Mouse (Mus musculus) cerebellum, postnatal 36 days (tissue): ENCODE results near the gene Gars.

Experiments
- DNase-seq, 2 experiments: peaks; one replicate each; pipeline ENCODE4 v3.0.0; 2021 to 2022; ENCODE audit warnings: mixed read lengths in 2 of 2

The Gars gene

DNA sequence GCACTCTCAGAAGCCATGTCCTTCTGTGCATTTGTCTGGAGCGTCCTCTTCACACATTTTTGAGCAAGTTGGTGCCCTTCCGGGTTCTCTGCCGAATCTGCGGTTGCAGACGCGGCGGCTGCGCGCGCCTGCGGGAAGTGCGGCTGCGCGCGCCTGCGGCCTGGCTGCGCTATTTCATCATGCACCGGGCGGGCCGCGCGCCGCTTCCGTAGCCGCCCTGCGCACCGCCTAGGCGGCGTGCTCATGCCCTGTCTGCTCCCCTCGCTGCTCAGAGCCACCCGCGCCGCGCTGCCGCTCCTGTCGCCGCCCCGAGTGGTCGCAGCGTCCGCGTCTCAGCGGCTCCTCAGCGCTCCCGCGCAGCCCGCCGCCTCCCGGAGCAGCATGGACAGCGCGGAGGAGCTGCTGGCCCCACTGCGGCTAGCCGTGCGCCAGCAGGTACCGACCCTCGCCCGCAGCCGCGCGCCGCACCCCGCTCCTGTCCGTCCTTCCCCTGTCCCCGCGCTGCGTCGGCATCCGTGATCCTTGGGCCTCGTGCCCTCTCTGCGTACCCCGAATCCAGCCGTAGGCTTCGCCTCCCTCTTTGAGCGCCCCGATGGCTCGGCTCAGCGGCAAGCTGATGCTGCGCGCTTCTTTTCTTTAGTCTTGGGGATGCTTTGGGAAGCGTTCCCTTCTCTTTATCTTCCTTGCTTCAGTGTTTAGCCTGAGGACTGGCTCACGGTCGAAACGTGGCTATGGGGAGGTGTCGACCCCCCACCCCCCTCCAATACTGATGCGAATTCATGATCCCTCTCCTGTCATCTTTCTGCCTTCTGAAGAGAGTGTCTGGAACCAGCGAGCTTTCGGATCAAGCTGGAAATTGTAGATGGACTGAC lies at the start of gene Gars:
TSS of gene Gars (plus strand) at position 209 of the 872 bp plus-strand sequence.
- DNase-seq, result peak; percentile 86 to 89

DNA sequence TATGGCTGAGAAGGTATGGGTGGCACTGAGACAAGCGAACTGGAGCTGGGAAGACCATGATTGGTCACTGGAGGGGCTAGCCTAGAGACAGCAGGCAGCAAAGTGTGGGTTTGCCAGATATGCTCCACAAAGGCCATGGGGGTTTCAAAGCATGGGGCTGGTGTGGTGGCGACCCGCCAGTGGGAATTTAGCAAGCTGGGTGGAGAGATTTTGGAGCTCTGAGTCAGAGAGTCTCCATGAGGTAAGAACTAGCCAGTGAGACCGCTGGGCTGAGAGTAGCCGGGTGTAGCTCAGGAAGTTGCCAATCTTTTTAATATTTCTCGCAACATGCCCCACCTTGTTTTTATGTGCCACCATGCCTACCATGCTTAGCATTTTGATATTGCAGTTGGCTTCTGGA lies 49.7 kb upstream of the Gars start:
- DNase-seq, result no peak

DNA sequence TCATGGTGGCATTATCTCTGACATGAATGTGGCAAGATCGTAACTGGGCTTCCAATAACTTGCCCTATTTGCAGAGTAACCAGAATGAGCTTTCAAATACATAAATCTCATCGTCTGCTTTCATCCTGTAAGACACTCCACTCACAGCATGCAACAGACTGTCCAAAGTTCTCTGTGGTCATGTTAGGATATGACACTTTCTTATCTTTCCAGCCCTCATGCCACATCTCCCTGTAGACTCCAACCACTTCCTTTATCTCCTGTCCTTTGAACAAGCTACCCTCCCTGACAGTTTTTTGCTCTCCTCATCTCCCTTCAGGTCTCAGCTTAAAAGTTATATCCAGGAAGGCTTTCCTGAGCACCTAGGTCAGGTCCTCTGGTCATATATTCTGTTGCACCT lies 46.6 kb upstream of the Gars start:
- no peak for DNase-seq

DNA sequence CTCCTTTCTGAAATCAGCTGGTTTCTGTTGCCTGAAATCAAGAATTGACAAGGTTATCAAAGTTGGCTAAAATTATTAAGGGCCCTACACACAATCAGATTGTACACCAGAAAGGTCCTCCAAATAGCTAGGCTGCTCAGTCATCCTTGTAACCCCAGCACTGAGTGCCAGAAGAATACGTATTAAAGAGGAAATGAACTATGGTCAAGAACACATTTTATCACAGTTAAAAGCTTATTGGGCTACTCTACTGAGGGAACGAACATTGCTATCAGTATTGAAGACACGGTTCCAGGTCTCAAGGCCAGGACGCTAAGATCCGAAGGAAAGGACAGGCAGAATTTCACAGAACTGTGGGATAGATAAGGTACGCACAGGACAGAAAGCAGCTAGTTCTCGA lies 45.7 kb upstream of the Gars start:
- DNase-seq, result no peak

DNA sequence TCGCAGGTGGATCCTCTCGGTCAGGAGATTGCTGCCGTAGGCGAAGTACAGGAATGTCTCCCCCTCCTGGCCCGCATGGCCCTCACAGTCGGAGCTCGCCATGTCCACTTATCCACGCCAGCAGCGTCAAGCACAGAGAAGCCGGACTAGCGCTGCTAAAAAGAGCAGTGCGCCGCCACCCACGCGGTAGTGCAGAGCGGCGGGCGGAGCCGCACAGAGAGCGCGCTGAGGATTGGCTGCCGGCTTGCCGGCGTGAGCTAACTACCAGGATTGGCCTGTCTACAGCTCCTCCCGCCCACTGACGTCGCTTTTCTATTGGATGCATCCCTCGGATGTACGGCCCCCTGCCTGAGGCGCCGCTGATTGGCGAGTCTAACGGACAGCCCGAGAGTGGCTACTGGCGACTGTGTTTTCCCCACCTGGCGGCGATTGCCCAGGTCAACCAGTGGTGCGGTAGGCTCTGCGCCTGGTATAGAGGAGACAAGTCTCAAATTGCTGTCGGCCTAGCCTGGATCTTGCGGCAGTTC lies 45.0 kb upstream of the Gars start, which contains the start of gene Ggct:
TSS of gene Ggct (minus strand) at position 217 of the 527 bp plus-strand sequence.
- peak; percentile 96 to 97 for DNase-seq

DNA sequence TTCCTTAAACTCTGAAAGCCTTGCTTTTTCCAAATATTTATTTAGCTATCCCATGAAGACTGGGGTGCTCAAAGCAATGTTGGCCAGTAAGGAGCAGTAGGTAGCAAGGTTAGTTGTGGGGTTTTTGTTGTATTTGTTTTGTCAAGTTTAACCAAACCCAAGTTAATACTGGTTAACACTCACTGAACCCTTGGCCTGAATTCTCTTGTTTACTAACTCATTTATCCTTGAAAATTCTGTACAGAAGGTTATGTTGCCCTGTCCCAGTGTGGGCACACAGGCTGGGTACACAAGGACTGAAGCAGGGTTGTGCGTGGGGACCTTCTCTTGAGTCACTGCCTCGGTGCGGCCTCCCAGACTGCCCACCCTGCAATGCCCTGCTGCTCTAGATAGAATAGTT lies 41.4 kb upstream of the Gars start:
- DNase-seq, result no peak

DNA sequence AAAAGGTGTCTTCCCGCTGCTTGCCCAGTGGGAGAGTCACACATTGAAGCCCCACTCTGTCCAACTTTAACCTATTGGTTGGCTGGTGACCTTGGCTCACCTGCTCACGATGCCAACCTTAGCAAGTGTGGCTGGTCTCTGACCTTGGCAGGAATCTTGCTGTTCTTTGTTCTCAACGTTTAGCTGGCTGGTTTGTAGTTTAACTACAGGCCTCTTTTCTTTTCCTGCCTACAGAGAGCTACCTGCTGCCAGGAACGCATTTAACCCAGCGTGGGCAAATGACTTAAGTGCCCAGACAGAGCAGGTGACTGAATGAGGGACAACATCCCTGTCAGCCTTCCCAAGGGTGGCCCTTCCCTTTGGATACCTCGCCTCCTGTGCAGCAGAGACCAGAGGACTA lies 40.1 kb upstream of the Gars start:
- no peak for DNase-seq

DNA sequence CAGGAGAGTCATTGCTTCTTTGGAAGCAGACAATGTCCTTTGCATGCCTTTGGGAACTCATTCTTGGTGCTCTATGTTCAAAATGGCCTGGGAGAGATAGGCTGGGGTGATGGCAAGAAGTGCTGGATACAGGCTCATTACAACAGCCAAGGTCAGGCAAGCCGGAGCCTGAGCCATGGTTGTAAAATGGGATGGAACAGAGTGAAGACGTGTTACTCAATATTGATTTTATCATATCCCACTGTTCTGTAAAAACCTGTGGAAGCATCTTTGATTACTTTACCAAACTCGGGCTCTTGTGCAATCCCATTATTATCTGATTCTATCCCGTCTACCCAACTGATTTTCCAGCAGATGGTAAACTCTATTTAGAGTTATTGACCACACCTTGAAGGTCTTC lies 36.5 kb upstream of the Gars start:
- no peak for DNase-seq

DNA sequence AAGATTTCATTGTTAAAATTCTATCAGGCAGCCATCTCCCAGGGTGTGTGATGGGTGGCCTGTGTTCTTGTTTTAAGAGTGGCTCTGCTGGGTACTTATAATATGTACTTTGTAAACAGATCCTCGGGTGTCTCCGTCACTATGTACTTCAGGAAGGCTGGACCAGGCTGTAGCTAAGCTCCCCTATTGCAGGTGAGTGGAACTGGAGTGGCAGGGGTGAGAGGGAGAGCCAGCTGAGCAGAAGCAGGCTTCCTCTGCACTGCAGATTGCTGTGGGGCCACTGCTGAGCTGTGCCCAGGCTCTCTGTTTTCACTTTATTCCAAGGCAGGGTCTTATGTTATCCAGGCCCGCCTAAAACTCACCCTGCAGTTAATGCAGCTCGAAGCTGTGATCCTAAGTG lies 35.4 kb upstream of the Gars start:
- no peak for DNase-seq

DNA sequence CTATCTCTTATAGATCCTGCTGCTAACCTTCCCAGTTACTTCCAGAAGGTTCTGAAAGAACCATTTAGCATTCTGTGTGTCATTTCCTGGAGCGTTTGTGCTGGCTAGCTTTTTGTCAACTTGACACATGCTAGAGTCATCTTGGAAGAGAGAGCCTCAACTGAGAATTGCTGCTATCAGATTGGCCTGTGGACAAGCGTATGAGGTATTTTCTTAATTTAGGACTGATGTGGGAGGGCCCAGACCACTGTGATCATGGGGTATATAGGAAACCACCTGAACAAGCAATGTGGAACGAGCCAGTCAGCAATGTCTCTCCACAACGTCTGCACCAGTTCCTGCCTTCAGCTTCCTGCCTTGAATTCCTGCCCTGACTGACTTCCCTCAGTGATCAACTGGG lies 34.2 kb upstream of the Gars start:
- DNase-seq, result no peak

DNA sequence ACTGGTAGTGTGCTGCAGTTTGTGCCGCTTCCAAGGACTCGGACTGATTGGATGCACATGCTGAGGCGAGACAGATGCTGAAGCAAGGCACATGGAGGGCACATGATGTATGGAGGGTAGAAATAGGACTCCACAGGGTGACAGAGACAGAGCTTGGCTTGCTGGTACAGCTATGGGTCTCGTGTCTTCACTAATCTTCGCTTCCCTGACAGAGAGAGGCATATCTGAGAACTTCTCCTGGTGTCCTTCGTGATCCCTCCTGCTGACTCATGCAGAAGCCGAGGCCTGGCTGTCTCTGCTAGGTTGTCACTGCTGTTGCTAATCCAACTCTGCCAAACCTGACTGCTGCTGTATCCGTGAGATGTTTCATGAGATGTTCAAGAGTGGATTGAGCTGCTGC lies 29.4 kb upstream of the Gars start:
- DNase-seq, result no peak

DNA sequence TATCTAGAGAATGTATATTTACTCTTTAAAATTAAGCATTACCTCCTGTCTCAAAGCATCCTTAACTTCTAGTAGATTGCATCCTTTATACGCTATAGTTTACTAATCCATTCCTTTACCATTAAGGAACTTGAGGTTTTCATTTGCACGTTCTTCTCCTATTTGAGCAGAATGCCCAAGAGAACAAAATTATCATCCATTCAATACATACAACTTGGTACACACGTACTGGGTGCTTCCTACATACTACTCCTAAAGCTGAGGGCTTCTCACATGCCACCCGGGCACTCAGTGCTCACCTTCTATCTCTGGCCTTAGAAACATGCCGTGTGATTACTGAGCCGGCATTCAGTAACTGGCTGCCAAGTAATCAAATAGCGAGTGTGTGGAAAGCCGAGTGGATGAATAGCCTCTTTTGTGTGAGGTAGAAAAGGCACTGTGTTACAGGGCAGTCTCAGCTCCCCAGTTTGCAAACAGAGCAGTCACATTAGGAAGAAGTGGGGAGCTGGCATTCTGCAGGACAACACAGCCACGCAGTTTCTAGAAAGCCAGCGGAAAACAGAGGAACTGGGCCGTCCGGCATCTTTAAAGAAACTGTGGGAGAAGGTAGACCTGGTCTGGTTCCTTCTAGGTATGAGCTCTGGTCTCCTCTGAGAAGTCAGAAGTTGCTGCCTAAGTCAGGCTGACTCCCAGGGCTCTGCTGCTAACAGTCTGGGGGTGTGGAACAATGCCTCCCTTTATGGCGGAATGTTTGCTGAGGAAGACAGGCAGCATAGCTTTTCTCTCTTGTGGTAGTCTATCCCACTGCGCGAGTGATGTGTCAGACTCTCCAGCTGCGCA lies 28.2 kb upstream of the Gars start:
- DNase-seq, result no peak

DNA sequence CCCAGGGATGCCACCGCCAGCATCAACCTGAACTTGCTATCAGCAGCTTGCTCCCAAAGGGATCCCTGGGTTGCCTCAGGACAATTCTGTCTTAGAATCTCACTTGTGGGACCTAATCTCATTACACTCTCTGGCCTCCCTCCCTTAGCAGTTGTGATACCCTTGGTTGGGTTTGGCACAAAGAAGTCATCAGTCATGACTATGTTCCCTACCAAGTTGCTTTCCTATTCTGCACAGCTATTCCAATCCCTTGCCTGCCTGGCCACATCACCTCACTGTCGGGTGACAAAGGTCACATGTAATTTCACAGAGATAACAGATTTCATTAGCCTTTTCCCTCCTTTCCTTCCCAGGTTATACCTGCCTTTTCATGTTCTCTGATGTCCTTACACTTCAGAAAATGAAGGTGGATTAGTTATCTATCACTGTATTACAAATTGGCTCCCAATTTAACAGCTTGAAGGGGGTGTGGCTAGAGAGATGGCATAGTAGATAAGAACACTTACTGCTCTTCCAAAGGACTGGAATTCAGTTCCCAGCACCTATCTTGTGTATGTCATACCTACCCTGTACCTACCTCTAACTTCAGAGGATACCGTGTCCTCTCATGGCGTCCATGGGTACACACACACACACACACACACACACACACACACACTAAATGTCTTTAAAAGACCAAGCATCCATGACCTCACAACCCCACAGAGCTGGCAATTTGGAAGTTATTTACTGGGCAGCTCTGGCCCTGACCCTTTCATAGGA lies 27.3 kb upstream of the Gars start:
- no peak for DNase-seq

DNA sequence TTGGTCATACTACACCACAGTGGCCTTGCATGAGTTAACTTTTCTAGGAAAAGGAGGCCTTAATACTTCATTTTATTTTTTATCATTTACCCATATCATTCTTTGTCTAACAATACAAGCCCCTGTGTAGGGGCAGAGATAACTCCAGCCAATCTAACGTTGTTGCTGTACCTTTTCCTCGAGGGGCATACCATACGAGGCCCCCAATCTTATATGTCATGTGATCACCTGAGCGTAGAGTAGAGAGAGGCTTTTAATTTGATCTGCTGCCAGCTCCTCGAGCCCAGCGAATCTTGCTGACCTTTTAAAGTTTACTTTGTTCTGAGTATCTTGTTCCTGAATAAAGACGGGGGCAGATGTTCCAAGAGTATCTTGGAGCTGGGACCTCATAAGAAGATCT lies 25.3 kb upstream of the Gars start:
- DNase-seq, result no peak

DNA sequence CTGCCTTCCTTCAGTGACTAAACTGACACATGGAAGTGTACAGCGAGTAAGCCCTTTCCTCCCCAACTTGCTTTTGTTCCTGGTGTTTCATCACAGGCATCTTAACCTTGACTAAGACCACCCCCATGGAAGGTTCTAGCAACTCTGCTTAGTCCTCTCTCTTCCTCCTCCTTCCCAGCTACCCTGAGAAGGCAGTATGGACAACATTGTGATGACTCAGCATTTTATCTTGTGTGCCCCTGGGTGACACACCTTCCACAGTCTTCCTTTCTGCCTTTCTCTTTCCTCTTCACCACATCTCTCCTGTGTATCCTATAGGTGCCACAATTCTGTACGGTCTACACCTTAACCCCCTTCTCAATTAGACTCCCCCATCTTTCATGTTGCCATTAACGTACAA lies 23.6 kb upstream of the Gars start:
- no peak for DNase-seq

DNA sequence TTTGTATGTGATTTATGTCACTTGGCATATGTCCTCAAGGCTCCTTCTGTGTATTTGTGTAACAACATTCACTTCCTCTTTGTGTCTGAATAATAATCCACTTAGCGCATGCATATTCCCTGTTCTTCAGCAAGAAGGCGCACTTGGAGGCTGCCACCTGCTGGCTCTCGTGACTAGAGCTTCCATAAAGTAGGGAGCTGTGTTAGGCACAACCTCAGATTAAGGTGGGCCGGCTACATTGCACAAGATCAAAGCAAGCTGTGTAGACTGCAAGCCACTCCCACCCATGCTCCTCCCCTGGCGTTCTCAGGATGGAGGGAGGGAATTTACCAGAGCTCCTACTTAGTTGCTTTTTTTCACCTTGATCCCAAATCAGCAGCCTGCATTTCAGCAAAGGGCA lies 21.6 kb upstream of the Gars start:
- DNase-seq, result no peak

DNA sequence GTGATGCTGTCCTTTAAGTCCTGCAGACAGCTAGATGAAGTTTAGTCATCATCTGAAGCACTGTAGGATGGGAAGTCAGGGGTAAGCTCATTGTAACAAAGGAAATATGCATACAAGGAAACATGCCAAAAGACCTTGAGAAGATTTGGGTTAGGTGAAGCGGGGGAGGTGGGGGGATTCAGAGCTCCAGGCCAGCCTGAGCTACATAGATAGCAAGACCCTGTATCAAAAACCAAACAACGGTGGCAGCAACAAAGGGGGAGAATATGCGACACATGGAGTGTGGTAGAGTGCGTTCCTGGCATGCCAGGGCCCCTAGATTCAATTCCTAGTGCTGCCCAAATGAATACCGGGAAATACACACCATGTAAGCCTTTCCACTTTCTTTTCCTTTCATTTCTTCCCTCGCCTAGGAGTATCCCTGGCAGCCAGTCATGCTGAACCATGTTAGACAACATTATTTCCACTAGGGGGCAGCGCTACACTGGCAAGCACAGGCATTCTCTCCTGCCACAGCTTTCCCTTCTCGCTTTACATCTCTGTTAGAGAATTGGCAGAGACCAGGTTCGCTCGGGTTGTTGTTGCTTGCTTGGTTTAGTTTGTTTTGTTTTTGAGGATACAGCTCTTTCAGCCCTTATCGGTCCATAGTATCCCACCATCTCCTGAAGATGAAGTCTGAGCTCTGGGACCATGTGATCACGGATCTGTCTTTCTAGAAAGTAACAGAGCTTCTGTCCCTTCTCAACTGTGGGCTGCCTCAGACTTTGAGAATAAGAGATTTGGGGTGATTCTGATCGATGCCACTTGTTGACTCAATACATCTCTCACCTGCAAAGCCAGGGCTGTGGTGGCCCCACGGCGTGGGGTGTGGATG lies 20.9 kb upstream of the Gars start:
- DNase-seq, result peak; percentile 53 to 62

DNA sequence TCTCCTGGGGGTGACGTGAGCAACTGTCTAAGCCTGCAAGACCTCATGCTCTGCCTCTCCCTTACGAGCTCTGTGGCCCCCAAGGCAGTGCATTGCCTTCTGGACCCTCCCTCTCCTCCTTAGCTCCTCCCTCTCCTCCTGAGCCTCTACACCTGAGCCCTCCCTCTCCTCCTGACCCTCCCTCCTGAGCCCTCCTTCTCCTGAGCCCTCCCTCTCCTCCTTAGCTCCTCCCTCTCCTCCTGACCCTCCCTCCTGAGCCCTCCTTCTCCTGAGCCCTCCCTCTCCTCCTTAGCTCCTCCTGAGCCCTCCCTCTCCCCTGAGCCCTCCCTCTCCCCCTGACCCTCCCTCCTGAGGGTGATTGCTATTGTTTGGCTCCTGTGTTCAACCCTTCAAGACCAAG lies 19.4 kb upstream of the Gars start:
- DNase-seq, result no peak

DNA sequence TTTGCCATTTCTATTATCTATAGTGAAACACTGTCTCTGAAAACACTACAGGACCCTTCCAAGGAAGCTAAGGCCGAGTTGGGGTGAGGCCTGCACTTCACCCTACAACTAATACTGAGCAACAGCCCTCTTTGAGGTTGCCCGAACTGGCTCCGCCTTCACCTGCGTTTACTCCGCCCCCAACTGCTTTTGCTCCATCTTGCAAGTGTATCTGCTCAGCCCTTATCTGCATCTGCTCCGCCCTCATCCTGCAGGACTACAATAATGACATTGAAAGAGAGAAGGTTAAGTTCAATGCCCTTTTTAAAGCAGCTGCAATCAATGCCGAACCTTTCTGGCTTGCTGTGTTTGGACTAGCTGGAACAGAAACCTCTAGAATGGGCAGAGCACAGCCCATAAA lies 16.0 kb upstream of the Gars start:
- no peak for DNase-seq

DNA sequence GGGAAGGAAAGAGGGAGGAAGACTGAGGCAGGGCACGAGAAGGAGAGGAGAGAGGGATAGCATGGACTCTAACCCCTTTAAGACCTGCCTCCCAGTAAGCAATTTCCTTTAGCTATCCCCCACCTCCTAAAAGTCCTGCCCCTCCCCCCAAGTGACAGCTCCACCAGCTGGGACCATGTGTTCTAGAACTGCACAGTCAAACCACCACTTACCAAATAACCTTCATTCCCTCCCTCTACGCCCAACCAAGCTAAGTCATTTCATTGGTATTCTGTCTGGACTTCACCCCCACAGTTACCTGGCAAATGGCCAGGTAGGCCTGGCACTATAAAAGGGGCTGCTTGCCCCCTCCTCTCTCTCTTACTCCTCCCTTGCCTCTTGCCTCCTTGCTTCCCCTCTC lies 10.2 kb upstream of the Gars start:
- DNase-seq, result no peak

DNA sequence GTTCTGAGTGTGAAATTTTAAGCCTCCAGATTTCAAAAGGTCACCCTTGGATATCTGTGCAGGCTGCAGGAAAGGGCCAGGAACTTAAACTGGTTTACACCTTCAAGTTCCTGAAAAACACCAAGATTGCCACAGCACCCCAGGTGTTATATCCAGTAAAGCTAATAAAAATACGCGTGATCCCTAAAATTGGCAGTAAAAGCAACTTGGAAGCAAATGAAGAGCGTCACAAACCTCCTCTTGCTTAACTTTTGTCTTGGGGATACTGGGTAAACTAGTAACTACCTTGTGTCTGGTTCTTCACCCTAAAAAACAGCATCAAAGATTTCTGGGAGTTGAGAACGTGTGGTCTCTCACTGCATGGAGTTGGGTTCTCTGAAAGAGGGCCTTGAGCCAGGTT lies 1.1 kb upstream of the Gars start:
- no peak for DNase-seq
